Mouse (Mus musculus) thymus, postnatal 25 days (tissue): ENCODE results near the gene Gm13119.
"Not testable (repeated sequence)": the region's sequence is repeated elsewhere in the genome, so short reads cannot be mapped to it uniquely, and the experiment has no call there.

Experiments
- DNase-seq: peaks from one replicate; pipeline ENCODE4 v3.0.0; 2022

The Gm13119 gene

GRCm38 (mm10) chr4:144357642-144358041, at the start of gene Gm13119:
Gm13119 (plus strand) TSS chr4:144357942.
- DNase-seq: not testable (repeated sequence)

- not testable (repeated sequence) for DNase-seq
These were observed 44.9 kb upstream of the Gm13119 start for GRCm38 (mm10) chr4:144312666-144313460.

DNA sequence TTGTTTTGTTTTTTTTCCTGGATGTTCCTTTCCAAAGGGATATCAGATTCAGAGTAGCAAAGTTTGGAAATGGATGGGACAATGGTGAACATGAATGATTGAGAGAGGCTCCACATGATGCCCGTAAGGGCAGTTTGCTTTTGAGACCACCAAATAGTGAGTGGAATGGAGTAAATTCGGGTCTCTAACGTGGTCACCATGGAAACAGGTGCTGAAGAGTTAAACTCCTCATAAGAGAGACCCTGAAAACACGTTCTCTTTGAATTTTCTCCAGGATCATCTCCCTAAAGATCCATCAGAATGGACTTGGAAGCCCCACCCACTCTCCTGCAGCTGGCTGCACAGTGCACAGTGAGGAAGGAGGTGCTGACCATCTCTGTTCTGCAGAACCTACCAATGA, 27.8 kb upstream of the Gm13119 start, which contains the start of gene Gm13128:
TSS of gene Gm13128 (plus strand) at position 301 of the 400 bp plus-strand sequence.
- not testable (repeated sequence) for DNase-seq

GRCm38 (mm10) chr4:144335856-144336255, 21.9 kb upstream of the Gm13119 start:
- not testable (repeated sequence) for DNase-seq

- no peak for DNase-seq
These were observed 20.2 kb downstream of the Gm13119 start, which contains the start of gene Pramef20 for GRCm38 (mm10) chr4:144377911-144378310. Pramef20 (minus strand) TSS chr4:144377933.

- no peak for DNase-seq
These were observed 38.6 kb downstream of the Gm13119 start for GRCm38 (mm10) chr4:144396316-144396715.

DNA sequence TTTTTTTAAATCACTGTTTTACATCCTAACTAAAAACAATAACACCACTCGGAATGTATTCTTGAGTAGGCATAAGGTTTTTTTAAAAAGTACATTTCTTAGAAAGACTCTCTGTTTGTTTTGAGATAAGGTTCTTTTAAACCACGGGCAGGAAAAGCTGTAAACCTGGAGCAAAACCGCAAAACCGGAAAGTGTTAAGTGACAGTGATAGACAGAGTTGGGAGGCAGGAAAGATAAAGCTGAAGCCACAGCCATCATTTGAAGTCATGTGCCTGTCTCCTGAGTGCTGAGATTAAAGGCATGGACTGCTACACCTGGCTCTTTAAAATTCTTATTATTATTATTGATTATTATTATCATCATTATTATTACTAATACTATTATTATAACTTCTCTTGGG, 45.0 kb downstream of the Gm13119 start:
- no peak for DNase-seq

DNA sequence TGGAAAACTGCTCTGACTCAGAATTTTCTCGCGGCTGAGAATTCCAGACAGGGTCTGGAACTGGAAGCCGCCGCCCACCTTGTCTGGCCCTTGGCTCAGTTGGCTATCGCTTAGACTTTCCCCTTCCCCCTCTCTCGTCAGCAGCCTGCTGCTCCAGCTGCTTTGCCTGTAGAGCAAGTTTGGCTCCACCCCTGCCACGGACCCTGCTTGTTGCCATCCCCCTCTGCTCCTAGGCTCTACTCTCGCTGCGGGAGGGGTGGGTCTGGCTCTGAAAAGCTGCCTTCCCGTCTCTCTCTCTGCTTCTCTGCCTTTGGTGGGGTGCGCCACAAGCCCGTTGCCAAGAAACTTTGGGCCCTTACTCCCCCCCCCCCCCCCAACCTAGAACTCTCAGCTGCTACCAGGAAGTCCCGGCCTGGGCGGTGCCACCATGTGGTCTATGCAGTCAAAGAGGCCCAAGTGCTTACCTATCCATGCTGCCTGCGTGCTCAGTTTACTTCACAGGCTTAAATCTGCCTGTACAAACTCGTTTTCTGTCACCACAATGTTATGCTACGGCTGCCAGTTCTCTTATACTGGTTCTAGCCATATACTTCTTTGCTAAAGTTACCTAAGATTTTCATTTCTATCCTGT, 46.8 kb downstream of the Gm13119 start:
- DNase-seq: no peak

DNA sequence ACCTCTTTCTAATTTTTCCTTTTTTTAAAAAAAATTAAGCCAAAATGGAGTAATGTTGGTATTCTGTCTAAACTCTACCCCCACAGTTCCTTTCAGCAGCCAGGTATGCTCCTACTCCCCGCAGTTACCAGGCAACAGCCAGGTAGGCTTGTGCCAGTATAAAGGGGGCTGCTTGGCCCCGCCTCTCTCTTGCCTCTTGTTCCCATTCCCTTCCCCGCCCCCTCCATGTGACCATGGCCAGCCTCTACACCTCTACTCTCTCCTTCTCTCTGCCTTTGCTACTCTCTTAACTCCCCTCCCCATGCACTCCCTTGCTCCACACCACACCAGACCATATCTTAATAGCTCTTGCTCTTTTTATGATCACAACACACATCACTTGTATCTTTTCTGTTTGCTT, 48.5 kb downstream of the Gm13119 start:
- DNase-seq: no peak

DNA sequence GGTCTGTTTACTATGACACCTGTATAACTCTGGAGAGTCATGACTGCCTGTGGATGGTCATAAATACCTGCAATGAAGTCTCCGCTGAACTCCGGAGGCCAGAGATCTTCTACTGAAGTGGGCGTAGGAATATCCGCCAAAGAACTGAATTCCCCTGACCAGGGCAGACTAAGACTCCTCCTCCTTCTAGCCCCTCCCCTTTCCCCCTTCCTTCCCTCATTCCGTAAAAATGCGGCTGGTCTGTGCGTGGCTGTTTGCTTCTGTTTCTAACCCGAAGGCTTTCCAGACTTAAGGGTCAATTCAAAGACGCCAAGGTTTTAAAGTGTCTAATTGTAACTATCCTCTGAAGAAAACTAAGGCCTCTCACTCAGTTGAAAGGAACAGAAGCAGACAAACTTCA, 50.5 kb downstream of the Gm13119 start, which contains the start of gene Pramef12:
TSS of gene Pramef12 (minus strand) at position 175 of the 400 bp plus-strand sequence.
- DNase-seq: no peak
